Mouse (Mus musculus): ENCODE results near the gene Gpr62.

Gpr62 gene

DNA sequence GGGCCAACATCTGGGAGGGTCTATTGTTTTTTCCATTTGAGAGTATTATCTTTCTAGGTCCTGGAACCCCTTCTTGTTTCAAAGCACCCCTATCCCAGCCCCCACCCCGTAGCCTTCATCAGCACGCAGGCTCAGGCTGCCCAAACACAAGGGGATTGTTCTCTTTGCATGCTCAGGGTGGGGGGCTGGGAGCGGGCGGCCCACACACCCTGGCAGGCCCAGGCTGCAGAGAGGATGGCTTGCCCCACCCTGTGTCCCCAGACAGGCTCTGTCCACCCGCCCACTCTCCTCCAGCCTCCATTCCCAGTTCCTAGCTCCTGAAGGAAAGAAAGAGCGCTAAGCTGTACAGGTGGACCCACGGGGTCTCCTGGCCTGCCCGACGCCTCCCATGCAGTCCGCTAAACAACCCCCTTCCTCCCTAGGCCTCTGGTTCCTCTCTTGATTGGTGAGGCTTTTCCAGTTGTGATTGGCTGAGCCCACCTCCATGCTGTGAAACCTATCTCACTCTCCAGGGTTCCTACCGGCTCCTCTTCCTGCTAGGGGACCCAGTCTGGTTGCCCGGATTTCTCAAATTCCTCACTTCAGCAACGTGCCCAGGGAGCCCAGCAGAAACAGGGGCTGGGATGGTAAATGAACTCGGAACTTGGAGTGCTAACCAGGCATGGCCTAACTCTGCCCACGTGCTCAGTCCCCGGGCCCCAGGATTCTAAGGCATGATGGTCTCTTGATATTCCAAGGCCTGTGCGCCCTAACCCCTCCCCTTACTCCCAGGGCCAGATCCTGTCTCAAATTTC lies 10.7 kb downstream of the Gpr62 start:
- DNase-seq (ENCODE audit: low spot score) = peak; percentile 83

DNA sequence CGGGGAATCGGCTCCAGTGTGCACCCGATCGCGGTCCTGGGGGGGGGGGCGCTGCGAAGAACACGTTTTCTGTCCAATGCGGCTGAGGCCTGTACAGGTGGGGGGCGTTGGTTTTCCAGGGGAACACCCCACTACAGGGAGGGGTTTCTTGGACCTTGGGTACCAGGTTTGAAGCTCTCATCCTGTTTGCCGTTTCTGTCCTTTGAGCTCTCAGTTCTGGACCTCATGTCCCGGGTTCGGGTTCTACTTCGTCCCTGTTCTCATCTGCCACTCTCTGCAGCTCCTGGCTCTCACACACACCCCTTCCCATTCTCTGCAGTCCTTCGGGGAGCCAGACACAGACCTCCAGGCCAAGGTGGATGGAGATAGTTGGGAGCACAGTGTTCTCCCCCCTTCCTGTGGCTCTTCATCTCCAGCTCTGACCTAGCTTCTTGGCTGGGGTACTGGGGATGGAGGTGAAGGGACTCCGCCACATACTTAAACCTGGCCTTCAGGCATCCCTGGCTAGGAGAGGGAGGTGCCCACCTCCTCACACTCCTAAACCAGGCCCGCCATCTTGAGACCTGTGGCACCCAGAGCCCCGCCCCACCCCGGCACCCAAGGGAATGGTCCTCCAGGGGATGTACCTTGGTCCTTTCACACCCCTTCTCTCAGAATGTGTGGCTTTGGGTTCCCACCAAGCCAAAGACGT lies 11.5 kb downstream of the Gpr62 start:
- peak; percentile 52 for DNase-seq (ENCODE audit: low spot score)

- peak; percentile 83 for DNase-seq (ENCODE audit: low spot score)
Measured at GRCm38 (mm10) chr9:106453271-106454070, 12.3 kb downstream of the Gpr62 start, which contains the start of gene Pcbp4. Gene Pcbp4, plus strand, starts transcription at chr9:106453291.

DNA sequence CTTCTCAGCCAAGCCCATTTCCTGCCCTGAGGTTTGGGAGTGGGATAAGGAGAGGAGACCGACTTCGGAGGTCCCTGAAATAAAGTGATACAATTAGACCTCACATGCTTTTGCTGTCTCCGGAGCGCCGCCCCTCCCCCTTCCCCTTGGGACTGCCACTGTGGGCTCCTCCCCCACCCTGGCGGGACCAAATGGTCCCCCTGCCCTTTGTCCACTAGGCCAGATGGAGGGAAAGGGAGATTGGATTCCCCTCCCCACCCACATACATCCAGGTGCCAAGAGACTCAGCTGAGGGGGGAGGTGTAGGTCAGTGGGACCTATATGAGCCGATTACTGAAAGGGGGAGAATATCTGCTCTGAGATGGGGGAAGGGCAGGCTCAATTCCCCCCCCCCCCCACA lies 12.9 kb downstream of the Gpr62 start:
- DNase-seq (ENCODE audit: low spot score) = peak; percentile 74

DNA sequence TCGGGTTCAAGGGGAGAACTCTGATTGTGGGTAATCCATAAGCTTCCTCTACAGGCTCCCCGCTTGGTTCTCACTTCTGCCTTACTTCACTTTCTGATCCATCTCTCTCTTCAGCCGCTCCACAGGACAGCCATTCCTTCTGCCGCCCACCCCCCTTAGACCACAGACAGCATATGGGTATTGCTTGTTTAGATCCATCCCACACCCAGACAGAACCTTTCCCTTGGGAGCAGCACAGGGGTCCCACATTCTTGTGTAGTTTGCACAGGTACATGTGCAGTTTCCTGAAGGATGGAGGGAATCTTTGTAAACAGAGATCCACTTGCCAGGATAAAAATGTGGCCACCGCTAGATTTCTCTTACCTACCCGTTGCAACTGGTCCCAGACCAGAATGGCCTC lies 13.4 kb downstream of the Gpr62 start:
- DNase-seq (ENCODE audit: low spot score) = no peak

DNA sequence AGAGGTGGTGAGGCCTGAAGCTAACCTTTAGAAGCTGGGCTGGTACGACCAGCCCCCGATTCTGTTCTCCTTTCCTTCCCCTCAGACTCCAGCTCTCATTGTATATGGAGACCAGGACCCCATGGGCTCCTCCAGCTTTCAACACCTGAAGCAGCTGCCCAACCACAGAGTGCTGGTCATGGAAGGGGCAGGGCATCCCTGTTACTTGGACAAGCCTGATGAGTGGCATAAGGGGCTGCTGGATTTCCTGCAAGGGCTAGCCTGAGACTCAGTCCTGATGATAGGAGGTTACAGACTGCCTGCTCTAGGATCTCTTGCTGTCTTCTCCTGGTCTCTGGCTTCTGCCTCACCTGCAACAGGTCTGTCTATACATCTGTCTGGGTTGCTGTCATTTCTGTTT lies 13.8 kb downstream of the Gpr62 start:
- no peak for DNase-seq (ENCODE audit: low spot score)

DNA sequence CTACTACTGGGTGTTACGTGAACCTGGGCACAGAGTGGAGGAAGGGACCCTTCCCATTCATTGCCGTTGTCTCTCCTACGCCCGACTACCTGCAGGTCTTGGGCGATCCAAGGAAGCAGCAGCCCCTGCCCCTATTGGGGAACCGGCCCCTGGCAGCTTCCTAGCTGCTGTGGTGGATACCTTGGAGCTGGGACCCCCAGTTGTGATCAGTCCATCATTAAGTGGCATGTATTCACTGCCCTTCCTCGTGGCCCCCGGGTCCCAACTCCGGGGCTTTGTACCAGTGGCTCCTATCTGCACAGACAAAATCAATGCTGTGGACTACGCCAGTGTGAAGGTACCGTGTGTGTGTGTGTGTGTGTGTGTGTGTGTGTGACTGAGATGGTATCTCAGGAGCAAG lies 14.4 kb downstream of the Gpr62 start:
- no peak for DNase-seq (ENCODE audit: low spot score)

DNA sequence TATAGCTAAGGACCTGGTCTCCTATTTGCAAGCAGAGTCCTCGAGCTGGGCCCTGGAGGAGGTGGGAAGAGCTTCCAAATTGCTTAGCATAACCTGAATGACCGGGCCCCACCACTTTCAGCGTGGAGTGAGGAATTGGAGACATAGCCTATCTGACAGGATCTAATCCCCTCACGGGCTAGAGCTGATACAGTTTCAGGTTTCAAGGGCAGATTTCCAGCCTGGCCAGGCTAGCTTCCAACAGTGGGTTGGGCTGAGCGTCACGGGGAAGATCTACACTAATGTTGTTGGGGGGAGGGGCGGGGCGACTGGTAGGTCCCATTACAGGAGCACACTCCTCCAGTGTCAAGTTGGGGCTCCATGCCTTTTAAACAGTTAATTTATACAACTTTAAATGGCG lies 15.1 kb downstream of the Gpr62 start:
- DNase-seq (ENCODE audit: low spot score) = peak; percentile 74

DNA sequence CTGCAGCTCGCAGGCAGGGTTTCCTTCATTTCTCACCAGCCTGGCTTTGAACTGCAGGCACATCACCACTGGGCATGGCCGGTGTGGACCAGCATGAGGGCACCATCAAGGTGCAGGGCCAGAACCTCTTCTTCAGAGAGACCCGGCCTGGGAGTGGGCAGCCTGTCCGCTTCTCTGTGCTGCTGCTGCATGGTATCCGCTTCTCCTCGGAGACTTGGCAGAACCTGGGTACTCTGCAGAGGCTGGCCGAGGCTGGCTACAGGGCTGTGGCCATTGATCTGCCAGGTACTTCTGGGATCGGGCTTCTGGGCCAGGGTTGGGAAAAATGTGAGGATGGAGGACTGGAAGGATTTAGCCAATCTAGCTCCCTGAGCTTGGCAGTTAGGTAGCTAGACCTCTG lies 15.8 kb downstream of the Gpr62 start:
- DNase-seq (ENCODE audit: low spot score) = no peak

GRCm38 (mm10) chr9:106448498-106449031 lies 17.2 kb downstream of the Gpr62 start:
- DNase-seq (ENCODE audit: low spot score) = peak; percentile 89

GRCm38 (mm10) chr9:106447951-106448350 lies 17.8 kb downstream of the Gpr62 start:
- DNase-seq (ENCODE audit: low spot score) = no peak

- DNase-seq (ENCODE audit: low spot score) = peak; percentile 97
Measured at GRCm38 (mm10) chr9:106447348-106447747, 18.4 kb downstream of the Gpr62 start, which contains the start of the genes Abhd14b and Abhd14a. Gene Abhd14b, plus strand, starts transcription at chr9:106447459. Gene Abhd14a, minus strand, starts transcription at chr9:106447678.

GRCm38 (mm10) chr9:106444836-106445235 lies 20.9 kb downstream of the Gpr62 start:
- DNase-seq (ENCODE audit: low spot score) = no peak

GRCm38 (mm10) chr9:106442680-106443079 lies 23.1 kb downstream of the Gpr62 start:
- no peak for DNase-seq (ENCODE audit: low spot score)

GRCm38 (mm10) chr9:106436566-106436965 lies 29.2 kb downstream of the Gpr62 start:
- no peak for DNase-seq (ENCODE audit: low spot score)

- no peak for DNase-seq (ENCODE audit: low spot score)
Measured at GRCm38 (mm10) chr9:106433389-106433788, 32.3 kb downstream of the Gpr62 start.

DNA sequence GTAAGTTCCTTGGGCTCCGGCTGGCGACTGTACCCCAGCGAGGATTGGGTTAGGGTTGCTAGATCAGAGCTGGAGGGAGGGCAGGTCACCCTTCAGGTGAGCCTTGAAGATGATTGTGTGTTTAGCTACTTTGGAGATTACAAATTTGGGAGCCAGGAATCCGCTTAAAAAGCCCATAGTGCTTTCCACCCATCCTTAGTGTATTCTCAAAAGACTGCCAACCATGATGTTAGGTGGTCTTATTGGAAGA lies 35.8 kb downstream of the Gpr62 start:
- no peak for DNase-seq (ENCODE audit: low spot score)

DNA sequence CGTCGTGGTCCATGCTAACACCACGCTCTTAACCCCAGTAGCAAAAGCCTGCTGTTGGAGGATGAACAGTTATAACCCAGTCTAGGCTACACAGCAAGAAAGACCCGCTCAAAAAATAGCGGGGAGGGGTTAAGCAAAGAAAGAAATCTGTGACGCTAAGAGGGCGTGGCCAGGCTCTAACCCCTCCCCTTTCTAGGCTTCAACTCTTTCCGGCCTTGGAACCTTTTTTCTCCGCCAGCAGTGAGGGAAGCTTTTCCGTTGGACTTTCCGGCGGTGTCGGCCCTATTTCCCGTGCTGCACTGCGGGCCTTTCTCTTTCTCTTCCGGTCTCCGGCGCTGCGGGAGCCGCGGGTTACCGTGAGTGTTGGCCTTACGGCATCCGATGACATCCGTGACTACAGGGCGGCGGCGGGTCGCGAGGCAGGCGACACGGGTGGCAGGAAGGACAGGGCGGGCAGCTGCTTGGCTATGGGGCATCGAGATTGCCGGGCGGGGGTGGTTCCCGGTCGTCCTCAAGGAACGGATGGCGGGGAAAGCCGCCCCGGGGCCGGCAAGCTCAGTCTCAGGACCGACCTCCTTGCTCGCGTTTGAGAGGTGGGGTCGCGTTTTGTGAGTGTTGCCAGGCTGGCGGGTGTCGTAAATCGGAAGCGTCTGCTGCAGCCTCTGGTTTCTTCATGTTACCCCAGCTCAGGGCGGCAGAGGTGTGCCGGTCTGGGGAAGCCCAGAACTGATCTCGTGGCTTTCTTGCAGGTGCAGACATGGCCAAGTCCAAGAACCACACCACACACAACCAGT lies 36.3 kb downstream of the Gpr62 start, which contains the start of gene Rpl29:
Rpl29 (plus strand) TSS at position 234 of the 794 bp plus-strand sequence.
- DNase-seq (ENCODE audit: low spot score) = peak; percentile 98

DNA sequence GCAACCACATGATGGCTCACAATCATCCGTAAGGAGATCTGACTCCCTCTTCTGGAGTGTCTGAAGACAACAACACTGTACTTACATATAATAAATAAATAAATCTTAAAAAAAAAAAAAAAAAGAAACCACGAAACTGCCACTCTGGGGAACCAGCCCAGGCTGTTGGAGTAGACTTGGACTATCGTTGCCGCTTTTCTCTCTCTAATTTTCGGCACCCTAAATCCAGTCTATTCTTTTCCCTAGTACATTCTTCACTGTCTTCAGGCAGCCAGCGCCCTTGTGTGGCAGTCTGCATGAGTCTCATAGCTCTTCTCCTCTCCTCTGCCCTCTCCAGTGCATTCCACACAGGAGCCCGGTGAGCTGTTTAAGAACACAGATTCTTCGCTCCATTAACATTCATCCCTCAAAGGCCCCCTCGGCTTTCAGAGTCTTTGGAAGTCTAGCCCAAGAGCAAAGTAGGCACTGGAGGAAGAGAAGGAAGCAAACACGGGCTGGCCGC lies 37.0 kb downstream of the Gpr62 start:
- no peak for DNase-seq (ENCODE audit: low spot score)

DNA sequence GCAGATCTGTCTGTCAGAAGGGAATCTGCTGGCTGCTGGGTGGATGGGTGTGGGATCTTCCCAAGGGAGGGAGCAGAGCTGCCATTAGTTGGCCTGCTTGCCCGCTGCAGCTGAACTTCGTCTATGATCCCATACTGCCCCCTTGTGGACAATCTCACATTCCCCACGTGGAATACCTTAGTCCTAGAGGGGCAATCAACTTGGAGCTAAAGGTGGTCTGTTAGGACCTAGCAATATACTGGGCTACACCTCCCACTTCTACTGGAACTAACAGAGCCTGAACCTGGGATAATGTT lies 43.9 kb downstream of the Gpr62 start:
- peak; percentile 96 for DNase-seq (ENCODE audit: low spot score)

DNA sequence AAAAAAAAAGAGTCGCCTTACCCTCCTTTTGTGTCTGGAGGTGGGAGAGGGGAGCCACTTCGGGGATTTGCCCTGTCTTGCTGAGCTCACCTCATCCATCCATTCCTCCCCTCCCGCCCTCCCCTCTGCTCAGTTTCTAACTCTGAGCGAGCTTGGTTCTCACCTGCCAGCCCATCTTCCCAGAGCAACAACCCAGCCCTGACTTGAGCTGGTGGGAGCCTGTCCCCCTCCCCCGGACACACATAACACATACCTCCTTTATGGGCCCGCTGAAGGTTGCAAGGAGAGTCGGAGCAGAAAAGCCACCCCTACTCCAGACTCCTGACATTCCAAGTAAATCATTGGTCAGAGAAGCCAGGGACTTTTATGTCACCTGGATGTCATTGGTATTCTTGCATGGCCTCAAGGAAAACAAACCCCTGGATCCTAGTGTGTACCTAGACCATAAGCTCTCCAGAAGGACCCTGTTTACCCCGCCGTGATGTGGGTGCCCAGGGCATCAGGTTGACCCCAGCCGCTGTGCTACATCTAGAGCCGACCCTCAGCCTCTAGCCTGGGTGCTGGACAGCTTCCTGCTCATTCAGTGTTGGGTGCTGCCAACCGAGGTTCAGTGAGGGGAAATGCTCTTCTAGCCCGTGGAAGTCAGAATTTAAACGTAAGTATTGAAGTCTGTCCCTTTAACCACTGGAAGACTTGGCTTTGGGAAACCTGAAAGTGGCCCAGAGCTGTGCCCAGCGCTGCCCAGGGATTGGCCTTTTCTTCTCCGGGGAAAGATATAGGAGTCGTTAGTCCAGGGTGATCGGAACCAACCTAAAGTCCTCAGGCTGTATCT lies 44.5 kb downstream of the Gpr62 start:
- DNase-seq (ENCODE audit: low spot score) = no peak
